Mouse (Mus musculus): ENCODE results near the gene Mccc1. TPM values are rescaled to one million over a fixed set of nuclear protein-coding genes. Genes with fewer than 3 reads are reported as not detected.

The Mccc1 gene
- total RNA-seq, 2 experiments from 2014 or later: 12.8 to 23.9 TPM

GRCm38 (mm10) chr3:35966493-35966892 lies 34.0 kb downstream of the Mccc1 start:
- peak; percentile 68 for ATAC-seq (replicated peaks; ENCODE audit: poor library complexity)

- ATAC-seq (replicated peaks; ENCODE audit: poor library complexity): peak; percentile 50
These were observed 35.5 kb downstream of the Mccc1 start for GRCm38 (mm10) chr3:35964928-35965327.

- no peak for ATAC-seq (replicated peaks; ENCODE audit: poor library complexity)
These were observed 36.6 kb downstream of the Mccc1 start for GRCm38 (mm10) chr3:35963921-35964320.

GRCm38 (mm10) chr3:35963401-35963800 lies 37.1 kb downstream of the Mccc1 start:
- ATAC-seq (replicated peaks; ENCODE audit: poor library complexity): no peak

GRCm38 (mm10) chr3:35962967-35963366 lies 37.5 kb downstream of the Mccc1 start:
- no peak for ATAC-seq (replicated peaks; ENCODE audit: poor library complexity)

- ATAC-seq (replicated peaks; ENCODE audit: poor library complexity): no peak
These were observed 43.2 kb downstream of the Mccc1 start for GRCm38 (mm10) chr3:35957230-35957629.

- no peak for ATAC-seq (replicated peaks; ENCODE audit: poor library complexity)
These were observed 45.4 kb downstream of the Mccc1 start for GRCm38 (mm10) chr3:35954901-35955575.

- no peak for ATAC-seq (replicated peaks; ENCODE audit: poor library complexity)
These were observed 46.7 kb downstream of the Mccc1 start for GRCm38 (mm10) chr3:35953816-35954215.

- ATAC-seq (replicated peaks; ENCODE audit: poor library complexity): no peak
These were observed 47.3 kb downstream of the Mccc1 start for GRCm38 (mm10) chr3:35953184-35953583.

- peak; percentile 77 for ATAC-seq (replicated peaks; ENCODE audit: poor library complexity)
These were observed 52.3 kb downstream of the Mccc1 start for GRCm38 (mm10) chr3:35948197-35948596.

GRCm38 (mm10) chr3:35940520-35941135 lies 59.9 kb downstream of the Mccc1 start:
- peak; percentile 50; the same call in 1 of the 2 replicates for ATAC-seq (replicated peaks; ENCODE audit: poor library complexity)

- peak; percentile 67 for ATAC-seq (replicated peaks; ENCODE audit: poor library complexity)
These were observed 60.4 kb downstream of the Mccc1 start for GRCm38 (mm10) chr3:35940047-35940446.

- ATAC-seq (replicated peaks; ENCODE audit: poor library complexity): no peak
These were observed 63.1 kb downstream of the Mccc1 start, which contains the start of gene Dcun1d1 for GRCm38 (mm10) chr3:35937345-35937744. TSS of gene Dcun1d1 (minus strand) at chr3:35937445.

- peak; percentile 69 for ATAC-seq (replicated peaks; ENCODE audit: poor library complexity)
These were observed 67.1 kb downstream of the Mccc1 start for GRCm38 (mm10) chr3:35933405-35933777.

- peak; percentile 42 for ATAC-seq (replicated peaks; ENCODE audit: poor library complexity)
These were observed 67.6 kb downstream of the Mccc1 start for GRCm38 (mm10) chr3:35932735-35933404.

GRCm38 (mm10) chr3:35931896-35932727 lies 68.4 kb downstream of the Mccc1 start:
- peak; percentile 55 for ATAC-seq (replicated peaks; ENCODE audit: poor library complexity)

GRCm38 (mm10) chr3:35931359-35931758 lies 69.1 kb downstream of the Mccc1 start:
- no peak for ATAC-seq (replicated peaks; ENCODE audit: poor library complexity)

GRCm38 (mm10) chr3:35929831-35930230 lies 70.6 kb downstream of the Mccc1 start:
- 0 out of 2 replicates have a peak, but pooled peaks have one; percentile 15 for ATAC-seq (replicated peaks; ENCODE audit: poor library complexity)

GRCm38 (mm10) chr3:35929406-35929805 lies 71.1 kb downstream of the Mccc1 start:
- 0 out of 2 replicates have a peak, but pooled peaks have one; percentile 7 for ATAC-seq (replicated peaks; ENCODE audit: poor library complexity)

GRCm38 (mm10) chr3:35925852-35926251 lies 74.6 kb downstream of the Mccc1 start:
- no peak for ATAC-seq (replicated peaks; ENCODE audit: poor library complexity)

GRCm38 (mm10) chr3:35924007-35924406 lies 76.5 kb downstream of the Mccc1 start:
- ATAC-seq (replicated peaks; ENCODE audit: poor library complexity): 0 out of 2 replicates have a peak, but pooled peaks have one; percentile 12
